Mouse (Mus musculus) lung, adult 2 months (tissue): ENCODE data around the gene Parp8.

Experiments
- CTCF ChIP-seq: fragments of 200-500 bp; IDR thresholded peaks from 2 replicates; pipeline ENCODE4 v1.5.1; 2011; ENCODE audit warnings: mild to moderate bottlenecking, low read length, control low read depth; ENCODE audit not compliant: insufficient read depth
- POLR2A ChIP-seq: fragments of 200-500 bp; IDR thresholded peaks from 2 replicates; pipeline ENCODE4 v1.6.1; 2011; ENCODE audit warnings: low read depth, mild to moderate bottlenecking, control low read depth, low read length, borderline replicate concordance; ENCODE audit errors: extremely low read depth

DNA sequence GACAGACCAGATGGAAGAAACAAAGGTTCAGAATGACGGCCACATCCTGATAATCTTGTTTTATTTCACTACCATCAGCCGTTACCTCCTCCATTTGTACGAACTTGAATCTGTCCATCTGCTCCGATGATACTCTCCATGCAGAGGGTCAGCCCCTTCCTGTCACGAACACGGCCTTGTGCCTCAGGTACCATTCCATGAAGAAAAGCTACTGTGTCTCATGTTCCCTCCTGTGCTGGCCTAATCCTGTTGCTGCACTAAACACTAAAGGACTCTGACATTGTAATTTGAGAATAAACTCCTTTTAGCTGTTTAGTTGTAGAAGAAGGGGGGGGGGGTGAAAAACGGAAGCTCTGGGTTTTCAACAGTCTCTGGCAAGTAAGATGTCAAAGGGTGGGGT, 33.8 kb downstream of the Parp8 start:
- TF ChIP-seq CTCF (no peak), POLR2A (no peak)
